Mouse (Mus musculus): ENCODE results near the gene Klf16.

DNA sequence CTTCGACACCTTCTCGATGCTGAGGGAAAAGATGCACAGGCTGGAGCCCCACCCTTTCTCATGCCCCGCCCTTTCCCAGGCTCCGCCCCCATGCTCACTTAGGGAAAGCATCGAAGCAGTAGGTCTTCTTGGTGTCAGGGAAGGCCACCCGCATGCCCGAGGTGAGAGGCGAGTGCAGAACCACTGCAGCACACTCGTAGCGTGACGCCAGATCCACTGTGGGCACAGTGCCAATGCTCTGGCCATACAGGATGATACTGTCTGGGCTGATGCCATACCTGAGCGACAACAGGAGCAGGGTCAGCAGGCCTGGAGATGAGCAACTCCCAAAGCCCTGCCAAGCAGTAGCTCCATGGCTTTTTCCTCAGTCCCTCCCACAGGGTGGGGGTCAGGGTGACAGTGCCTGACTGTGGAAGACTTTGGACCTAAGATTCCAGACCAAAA lies 6.9 kb upstream of the Klf16 start:
- TF ChIP-seq POLR2A (IDR thresholded peaks at IDR 0.05; ENCODE audit: control insufficient read depth, extremely low read depth, insufficient read depth, low read length, poor library complexity) (no peak), CTCF (IDR thresholded peaks at IDR 0.05; ENCODE audit: borderline replicate concordance, control insufficient read depth, extremely low read depth, insufficient read depth, low read length, poor library complexity) (no peak)

Measured in thymus, adult 2 months (tissue).